Mouse (Mus musculus): ENCODE data around the gene Med8.

DNA sequence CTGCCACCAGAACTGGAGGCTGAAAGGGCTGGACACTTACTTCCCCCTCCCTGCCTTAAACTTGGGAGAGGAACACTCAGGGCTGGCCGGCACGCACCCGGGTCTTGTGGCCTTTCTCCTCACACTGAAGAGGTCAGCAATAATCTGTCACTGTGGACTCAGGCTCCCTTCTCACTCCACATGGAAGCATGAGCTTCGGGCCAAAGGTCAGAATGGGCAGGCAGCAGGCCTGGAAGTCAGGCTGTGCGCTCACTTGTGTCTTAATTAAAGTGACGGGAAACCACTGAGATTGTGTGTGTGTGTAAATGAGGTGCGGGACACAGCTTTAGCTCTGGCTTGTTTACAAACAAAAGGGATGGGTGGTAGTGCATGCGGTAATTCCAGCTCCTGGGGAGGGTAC is 23.2 kb downstream of the Med8 start:
- TF ChIP-seq POLR2A (IDR thresholded peaks at IDR 0.05; ENCODE audit: low read depth, low read length), result no peak
- TF ChIP-seq CTCF (IDR thresholded peaks at IDR 0.05; ENCODE audit: extremely low read depth, insufficient read length, insufficient replicate concordance, low read depth, low read length), result no peak
